Mouse (Mus musculus): ENCODE data around the gene Aldh3b1. TPM values are rescaled to one million over a fixed set of nuclear protein-coding genes. Genes with fewer than 3 reads are reported as not detected.

Aldh3b1 gene
- total RNA-seq, 1 experiment, result 0.76 TPM

DNA sequence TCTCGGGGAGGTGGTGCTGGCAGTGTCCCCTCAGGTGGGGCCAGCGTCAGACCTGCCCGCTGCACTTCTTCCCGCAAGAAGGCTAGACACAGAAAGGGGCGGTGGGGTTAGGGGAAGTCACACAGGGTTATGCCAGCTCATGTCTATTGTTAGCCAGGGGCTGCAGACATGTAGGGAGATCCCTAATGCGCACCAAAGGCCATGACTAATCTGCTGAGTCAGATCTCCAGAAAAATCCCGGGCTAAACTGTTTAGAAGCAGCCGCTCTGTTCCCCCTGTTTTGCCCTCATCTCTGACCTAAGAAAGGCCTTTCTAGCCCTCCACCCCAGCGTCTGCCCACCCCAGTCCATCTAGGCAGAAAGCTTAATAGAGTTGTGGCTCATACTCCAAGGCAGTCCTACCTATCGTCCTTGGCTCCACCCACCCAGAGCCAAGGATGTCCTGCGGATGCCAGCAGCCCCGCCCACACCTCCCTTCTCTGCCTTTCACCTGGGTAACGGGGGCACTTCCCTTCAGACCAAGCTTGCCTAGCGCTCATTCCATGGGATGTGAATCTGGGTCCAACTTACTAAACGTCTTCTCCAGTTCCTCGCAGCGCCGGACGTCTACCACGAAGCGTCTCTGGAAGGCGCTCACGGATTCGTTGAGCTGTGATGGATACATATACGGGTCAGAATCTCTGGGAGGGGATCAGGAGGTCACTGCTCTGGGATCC is 25.8 kb downstream of the Aldh3b1 start:
- in situ Hi-C loops (cut with MboI; ENCODE audit: low sequenced_read_pairs in 2 of 2, unreplicated experiment in 2 of 2), result no loop called here
- DNase-seq (ENCODE audit: low read depth, low spot score), result no peak
- Histone ChIP-seq H3K4me1 (ENCODE audit: control insufficient read depth in 2 of 2, insufficient read depth in 2 of 2, low read length in 2 of 2, poor library complexity in 1 of 2) (peaks cover 3 to 31% of the 10 kb centered on the region in 2 experiments; a peak in 3 of 4 replicates), H3K9ac (ENCODE audit: insufficient read depth, low read depth, low read length, poor library complexity, severe bottlenecking) (peak overlapping the region; percentile 30; the same call in 1 of the 2 replicates), H3K36me3 (ENCODE audit: control insufficient read depth, insufficient read depth, low read length, poor library complexity, severe bottlenecking) (peaks cover 6% of the 10 kb centered on the region), H3K4me3 (ENCODE audit: insufficient read depth in 1 of 2, low read depth in 1 of 2, low read length in 2 of 2, poor library complexity in 1 of 2, severe bottlenecking in 1 of 2) (peak overlapping the region; percentile 48 to 51), H3K27ac (ENCODE audit: insufficient read depth, low read depth, low read length, poor library complexity, severe bottlenecking) (no peak overlapping the region), H3K9me3 (ENCODE audit: control insufficient read depth, insufficient read depth, low read depth, low read length) (no peaks in the 10 kb centered on the region)
- peak; percentile 89 for TF ChIP-seq MAFK (IDR thresholded peaks at IDR 0.05; ENCODE audit: insufficient read depth, low read depth, low read length)
- no peak for TF ChIP-seq HCFC1 (IDR thresholded peaks at IDR 0.05; ENCODE audit: borderline replicate concordance, insufficient read depth, low read length)

DNA sequence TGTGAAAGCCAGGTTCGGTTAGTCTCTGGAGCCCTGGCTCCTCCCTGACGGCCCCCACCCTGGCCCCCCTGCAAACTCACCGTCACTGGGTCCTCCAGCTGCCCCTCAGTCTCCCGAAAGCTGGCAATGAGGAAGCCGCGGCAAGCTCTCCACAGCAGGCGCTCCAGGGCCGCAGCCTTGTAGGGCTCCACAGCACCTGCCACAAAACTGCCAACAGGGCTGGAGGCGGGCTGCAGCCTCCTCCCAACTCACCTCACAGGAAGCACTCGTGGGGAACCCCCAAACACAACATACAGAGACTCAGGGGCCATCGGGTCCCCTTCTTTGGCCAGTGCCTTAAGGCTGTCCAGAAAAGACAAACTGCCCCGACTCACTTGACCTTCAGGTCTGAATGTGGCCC is 26.6 kb downstream of the Aldh3b1 start:
- DNase-seq (ENCODE audit: low read depth, low spot score), result no peak
- no peak overlapping the region for H3K9ac ChIP-seq (ENCODE audit: insufficient read depth, low read depth, low read length, poor library complexity, severe bottlenecking)
- H3K4me1 ChIP-seq (ENCODE audit: control insufficient read depth in 2 of 2, insufficient read depth in 2 of 2, low read length in 2 of 2, poor library complexity in 1 of 2), result peaks cover 3 to 31% of the 10 kb centered on the region in 2 experiments; a peak in 3 of 4 replicates
- no peak overlapping the region for H3K4me3 ChIP-seq (ENCODE audit: insufficient read depth in 1 of 2, low read depth in 1 of 2, low read length in 2 of 2, poor library complexity in 1 of 2, severe bottlenecking in 1 of 2)
- H3K36me3 ChIP-seq (ENCODE audit: control insufficient read depth, insufficient read depth, low read length, poor library complexity, severe bottlenecking), result no peaks in the 10 kb centered on the region
- H3K9me3 ChIP-seq (ENCODE audit: control insufficient read depth, insufficient read depth, low read depth, low read length), result no peaks in the 10 kb centered on the region
- in situ Hi-C loops (cut with MboI; ENCODE audit: low sequenced_read_pairs in 2 of 2, unreplicated experiment in 2 of 2), result no loop called here
- no peak for TF ChIP-seq CHD2 (IDR thresholded peaks at IDR 0.05; ENCODE audit: low read depth, low read length)
- TF ChIP-seq HCFC1 (IDR thresholded peaks at IDR 0.05; ENCODE audit: borderline replicate concordance, insufficient read depth, low read length), result no peak
- no peak for TF ChIP-seq ZC3H11A (IDR thresholded peaks at IDR 0.05; ENCODE audit: borderline replicate concordance, low read depth, low read length)
- TF ChIP-seq ZNF384 (IDR thresholded peaks at IDR 0.05; ENCODE audit: low read depth, low read length), result no peak
- TF ChIP-seq MAFK (IDR thresholded peaks at IDR 0.05; ENCODE audit: insufficient read depth, low read depth, low read length), result no peak
- no peak overlapping the region for H3K27ac ChIP-seq (ENCODE audit: insufficient read depth, low read depth, low read length, poor library complexity, severe bottlenecking)

DNA sequence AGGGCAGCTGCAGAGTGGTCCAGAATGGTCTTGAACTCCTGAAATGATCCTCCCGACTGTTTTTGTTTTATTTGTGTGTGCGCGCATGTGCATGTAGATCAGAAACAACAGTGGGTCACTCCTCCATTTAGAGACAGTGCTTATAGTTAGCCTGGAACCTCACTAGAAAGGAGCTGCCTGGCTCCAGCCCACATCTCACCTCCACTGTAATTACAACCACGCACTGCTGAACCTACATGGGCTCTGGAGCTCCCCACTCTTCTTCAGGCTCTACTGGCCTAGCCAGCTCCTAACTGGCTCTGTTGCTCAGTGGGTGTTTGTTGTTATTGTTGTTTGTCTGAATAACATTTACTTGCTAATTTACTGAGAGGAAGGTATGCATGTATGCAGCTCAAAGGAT is 30.0 kb downstream of the Aldh3b1 start:
- H3K9ac ChIP-seq (ENCODE audit: insufficient read depth, low read depth, low read length, poor library complexity, severe bottlenecking), result no peak overlapping the region
- DNase-seq (ENCODE audit: low read depth, low spot score), result no peak
- H3K4me1 ChIP-seq (ENCODE audit: control insufficient read depth in 2 of 2, insufficient read depth in 2 of 2, low read length in 2 of 2, poor library complexity in 1 of 2), result peaks cover 3 to 11% of the 10 kb centered on the region in 2 experiments; a peak in 2 of 4 replicates
- TF ChIP-seq MAFK (IDR thresholded peaks at IDR 0.05; ENCODE audit: insufficient read depth, low read depth, low read length) (no peak), ZNF384 (IDR thresholded peaks at IDR 0.05; ENCODE audit: low read depth, low read length) (no peak), ZC3H11A (IDR thresholded peaks at IDR 0.05; ENCODE audit: borderline replicate concordance, low read depth, low read length) (no peak), HCFC1 (IDR thresholded peaks at IDR 0.05; ENCODE audit: borderline replicate concordance, insufficient read depth, low read length) (no peak), CHD2 (IDR thresholded peaks at IDR 0.05; ENCODE audit: low read depth, low read length) (no peak)
- no peaks in the 10 kb centered on the region for H3K9me3 ChIP-seq (ENCODE audit: control insufficient read depth, insufficient read depth, low read depth, low read length)
- no peak overlapping the region for H3K27ac ChIP-seq (ENCODE audit: insufficient read depth, low read depth, low read length, poor library complexity, severe bottlenecking)
- no peak overlapping the region for H3K4me3 ChIP-seq (ENCODE audit: insufficient read depth in 1 of 2, low read depth in 1 of 2, low read length in 2 of 2, poor library complexity in 1 of 2, severe bottlenecking in 1 of 2)
- peaks cover 10% of the 10 kb centered on the region; the same call in 1 of the 2 replicates for H3K36me3 ChIP-seq (ENCODE audit: control insufficient read depth, insufficient read depth, low read length, poor library complexity, severe bottlenecking)
- in situ Hi-C loops (cut with MboI; ENCODE audit: low sequenced_read_pairs in 2 of 2, unreplicated experiment in 2 of 2), result no loop called here

DNA sequence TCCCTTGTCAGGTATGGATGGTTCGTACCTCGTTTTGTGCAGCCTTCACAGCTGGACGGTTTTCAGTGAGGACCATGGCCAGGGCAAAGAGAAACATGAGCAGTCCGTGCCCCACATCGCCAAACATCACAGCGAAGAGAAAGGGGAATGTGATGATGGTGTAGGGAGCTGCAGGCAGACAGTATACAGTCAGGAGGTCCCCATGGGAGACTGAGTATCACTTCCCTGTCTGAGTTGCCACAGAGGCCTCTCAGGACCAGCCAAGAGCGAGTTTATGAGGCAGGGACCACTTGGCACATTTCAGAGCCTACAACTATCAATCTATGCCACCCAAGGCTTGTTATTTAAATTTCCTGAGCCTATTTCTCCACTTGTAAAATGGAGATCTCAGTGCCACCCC is 30.7 kb downstream of the Aldh3b1 start:
- H3K4me1 ChIP-seq (ENCODE audit: control insufficient read depth in 2 of 2, insufficient read depth in 2 of 2, low read length in 2 of 2, poor library complexity in 1 of 2), result peaks cover 3 to 10% of the 10 kb centered on the region in 2 experiments; a peak in 2 of 4 replicates
- H3K27ac ChIP-seq (ENCODE audit: insufficient read depth, low read depth, low read length, poor library complexity, severe bottlenecking), result no peak overlapping the region
- H3K36me3 ChIP-seq (ENCODE audit: control insufficient read depth, insufficient read depth, low read length, poor library complexity, severe bottlenecking), result peaks cover 14% of the 10 kb centered on the region; the same call in 1 of the 2 replicates
- H3K9me3 ChIP-seq (ENCODE audit: control insufficient read depth, insufficient read depth, low read depth, low read length), result no peaks in the 10 kb centered on the region
- no peak for TF ChIP-seq ZC3H11A (IDR thresholded peaks at IDR 0.05; ENCODE audit: borderline replicate concordance, low read depth, low read length)
- no peak for TF ChIP-seq MAFK (IDR thresholded peaks at IDR 0.05; ENCODE audit: insufficient read depth, low read depth, low read length)
- no peak for TF ChIP-seq HCFC1 (IDR thresholded peaks at IDR 0.05; ENCODE audit: borderline replicate concordance, insufficient read depth, low read length)
- no peak for TF ChIP-seq ZNF384 (IDR thresholded peaks at IDR 0.05; ENCODE audit: low read depth, low read length)
- TF ChIP-seq CHD2 (IDR thresholded peaks at IDR 0.05; ENCODE audit: low read depth, low read length), result no peak
- DNase-seq (ENCODE audit: low read depth, low spot score), result no peak
- H3K4me3 ChIP-seq (ENCODE audit: insufficient read depth in 1 of 2, low read depth in 1 of 2, low read length in 2 of 2, poor library complexity in 1 of 2, severe bottlenecking in 1 of 2), result no peak overlapping the region
- in situ Hi-C loops (cut with MboI; ENCODE audit: low sequenced_read_pairs in 2 of 2, unreplicated experiment in 2 of 2), result no loop called here
- H3K9ac ChIP-seq (ENCODE audit: insufficient read depth, low read depth, low read length, poor library complexity, severe bottlenecking), result no peak overlapping the region

Data from ES-E14 (cell line).